ENCODE assay signal across 8 mouse cellular contexts in the genomic region with DNA sequence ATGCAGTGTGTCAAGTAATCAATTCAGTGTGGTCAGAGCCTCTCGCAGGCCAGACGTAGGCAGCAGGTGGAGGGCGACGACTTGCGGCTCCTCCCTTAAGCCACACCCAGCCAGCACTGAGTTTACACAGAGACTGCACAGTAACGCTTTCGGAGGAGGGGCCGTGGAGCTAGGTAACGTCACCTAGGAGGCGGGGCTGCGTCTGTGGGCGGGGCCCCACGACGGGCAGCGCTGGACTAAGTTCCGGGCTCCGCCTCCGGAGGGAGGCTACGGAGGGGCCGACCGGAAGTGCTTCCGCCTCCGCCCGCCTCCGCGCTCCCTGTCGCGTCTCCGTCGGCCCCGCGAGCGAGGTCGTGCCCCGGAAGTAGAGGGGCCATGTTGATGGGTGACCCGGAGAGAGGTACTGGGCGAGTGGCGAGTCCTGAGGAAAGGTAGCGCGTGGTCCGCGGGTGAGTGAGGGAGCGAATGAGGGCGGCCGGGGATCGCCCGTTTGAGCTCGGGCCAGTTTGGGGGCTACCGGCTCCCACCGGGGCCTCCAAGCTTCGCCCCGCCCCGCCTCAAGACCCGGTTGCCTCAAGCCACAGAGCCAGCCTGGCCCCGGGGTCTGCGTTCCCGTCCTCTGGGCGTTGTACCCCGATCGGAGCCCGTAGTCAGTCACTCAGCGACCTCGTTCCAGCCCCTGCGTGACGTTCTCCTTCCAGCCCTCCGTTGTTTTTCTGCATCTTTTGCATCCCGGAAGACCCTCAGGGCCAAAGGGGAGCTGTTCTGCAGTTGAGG. TPM values are rescaled to one million over a fixed set of nuclear protein-coding genes. Genes with fewer than 3 reads are reported as not detected.
DNase-seq lines count a peak whose midpoint lies in the region; ATAC-seq and TF ChIP-seq lines count a peak whose summit lies in the region.

A gene (plus strand): TSS at position 286 of the 777 bp plus-strand sequence.

- peak; percentile 98 for DNase-seq in MEL (ENCODE audit: low read depth, low spot score)
- DNase-seq in cerebellum, adult 2 months, result peak; percentile 98
- DNase-seq in forelimb bud, embryonic 11.5 days (ENCODE audit: low read depth, low spot score), result peak; percentile 99
- peak; percentile 92 for DNase-seq in layer of hippocampus, adult 9-10 months (ENCODE audit: low spot score)
- DNase-seq in ovary, postnatal 10 days (ENCODE audit: low spot score), result peak; percentile 84
- peak; percentile 98 to 99 for DNase-seq in thymus, postnatal 10 days (ENCODE audit: low spot score in 2 of 2)

- TF ChIP-seq POLR2A in MEL (IDR thresholded peaks at IDR 0.05; ENCODE audit: control insufficient read depth in 1 of 2, insufficient read depth in 1 of 2, low read depth in 1 of 2, low read length in 2 of 2, poor library complexity in 1 of 2), result peak in 1 of 2 experiments; percentile 72; a peak in 3 of 4 replicates
- peak; percentile 55 for TF ChIP-seq POLR2A in cerebellum, adult 2 months (IDR thresholded peaks at IDR 0.05; ENCODE audit: borderline replicate concordance, insufficient read depth, low read length)

- H3K36me3 ChIP-seq in MEL (ENCODE audit: control insufficient read depth in 1 of 2, insufficient read depth in 2 of 2, low read length in 2 of 2), result peaks cover 13 to 16% of the 10 kb centered on the region in 2 experiments
- H3K36me3 ChIP-seq in lung, embryonic 16.5 days (ENCODE audit: control insufficient read depth, insufficient read depth, low read length), result peaks cover 24% of the 10 kb centered on the region

- peaks cover 16% of the 10 kb centered on the region for H3K79me2 ChIP-seq in MEL (ENCODE audit: control insufficient read depth, insufficient read depth, low read length, poor library complexity)

- peak within 1 kb of the TSS; percentile 94 for H3K9ac ChIP-seq in MEL (ENCODE audit: control insufficient read depth, low read depth, low read length, poor library complexity, severe bottlenecking)
- peak within 1 kb of the TSS; percentile 93 for H3K9ac ChIP-seq in lung, embryonic 16.5 days (ENCODE audit: low read length)

- peaks cover 4 to 14% of the 10 kb centered on the region in 2 experiments; a peak in 3 of 4 replicates for H3K4me1 ChIP-seq in MEL (ENCODE audit: control insufficient read depth in 1 of 2, insufficient read depth in 2 of 2, low read length in 2 of 2)
- H3K4me1 ChIP-seq in cerebellum, adult 2 months (ENCODE audit: control insufficient read depth, insufficient read depth, low read length), result peaks cover 4% of the 10 kb centered on the region; the same call in 1 of the 2 replicates
- peaks cover 12% of the 10 kb centered on the region for H3K4me1 ChIP-seq in lung, embryonic 16.5 days (replicated peaks; ENCODE audit: control insufficient read depth, insufficient read depth, low read length)

- under 1% methylated on average over 66 of the region's 67 CpGs for WGBS in cerebellum, adult 2 months
- WGBS in lung, embryonic 16.5 days, result under 1% methylated on average over 57 of the region's 67 CpGs

- no peak for TF ChIP-seq CTCF in MEL (IDR thresholded peaks at IDR 0.05 in 2 of 3, conservative IDR thresholded peaks at IDR 0.05 in 1 of 3; ENCODE audit: control insufficient read depth in 1 of 3, insufficient read depth in 1 of 3, low read depth in 2 of 3, low read length in 3 of 3, poor library complexity in 1 of 3, severe bottlenecking in 1 of 3)
- TF ChIP-seq CTCF in cerebellum, adult 2 months (IDR thresholded peaks at IDR 0.05; ENCODE audit: borderline replicate concordance, insufficient read depth, low read depth, low read length), result no peak

- peak within 1 kb of the TSS; percentile 95 to 100 for H3K4me3 ChIP-seq in MEL (ENCODE audit: control insufficient read depth in 1 of 2, insufficient read depth in 1 of 2, low read depth in 2 of 2, low read length in 2 of 2)
- peak within 1 kb of the TSS; percentile 96 for H3K4me3 ChIP-seq in cerebellum, adult 2 months (replicated peaks; ENCODE audit: insufficient read depth, low read depth, low read length)
- H3K4me3 ChIP-seq in lung, embryonic 16.5 days (ENCODE audit: low read length), result peak within 1 kb of the TSS; percentile 95

- no peak for TF ChIP-seq RAD21 in MEL (IDR thresholded peaks at IDR 0.05; ENCODE audit: low read depth, low read length)

- ATAC-seq in hematopoietic stem cell, adult 5-6 weeks (replicated peaks in 1 of 2; ENCODE audit: insufficient read depth in 1 of 2, low FRiP score in 2 of 2, low TSS enrichment in 1 of 2, low read depth in 1 of 2, poor library complexity in 2 of 2, severe bottlenecking in 2 of 2), result peak; percentile 99
- ATAC-seq in lung, embryonic 16.5 days (ENCODE audit: low read depth), result peak; percentile 99

- peak in 1 of 2 experiments; percentile 30; a peak in 1 of 4 replicates for TF ChIP-seq EP300 in MEL (IDR thresholded peaks at IDR 0.05; ENCODE audit: low read depth in 1 of 2, low read length in 2 of 2)

- H3K27ac ChIP-seq in MEL (ENCODE audit: control insufficient read depth, low read depth, low read length), result peak within 1 kb of the TSS; percentile 54
- peak within 1 kb of the TSS; percentile 64 for H3K27ac ChIP-seq in cerebellum, adult 2 months (ENCODE audit: insufficient read depth, low read length)
- peak within 1 kb of the TSS; percentile 84 for H3K27ac ChIP-seq in lung, embryonic 16.5 days (ENCODE audit: low read length)

- H3K27me3 ChIP-seq in MEL (ENCODE audit: control insufficient read depth in 1 of 2, insufficient read depth in 2 of 2, low read length in 2 of 2), result no peaks in the 10 kb centered on the region
- no peaks in the 10 kb centered on the region for H3K27me3 ChIP-seq in cerebellum, adult 2 months (ENCODE audit: control insufficient read depth, insufficient read depth, low read length)
- H3K27me3 ChIP-seq in lung, embryonic 16.5 days (ENCODE audit: control insufficient read depth, insufficient read depth, low read depth, low read length), result no peaks in the 10 kb centered on the region

- H3K4me2 ChIP-seq in lung, embryonic 16.5 days (ENCODE audit: low read depth, low read length), result peak within 1 kb of the TSS; percentile 90

- H3K9me3 ChIP-seq in MEL (replicated peaks; ENCODE audit: insufficient read depth, low read length), result no peaks in the 10 kb centered on the region
- no peaks in the 10 kb centered on the region for H3K9me3 ChIP-seq in lung, embryonic 16.5 days (ENCODE audit: control insufficient read depth, low read length)

TF ChIP-seq in MEL, 35 proteins besides CTCF, POLR2A, EP300 and RAD21 (continues in another document):
- TF ChIP-seq USF1 (IDR thresholded peaks at IDR 0.05; ENCODE audit: low read depth, low read length) (0 out of 2 replicates have a peak, but pooled peaks have one; percentile 7), JUND (IDR thresholded peaks at IDR 0.05; ENCODE audit: low read depth, low read length) (no peak), ELF1 (IDR thresholded peaks at IDR 0.05; ENCODE audit: low read depth, low read length) (peak; percentile 93), POLR2AphosphoS5 (IDR thresholded peaks at IDR 0.05; ENCODE audit: borderline replicate concordance, low read depth, low read length) (no peak), NRF1 (IDR thresholded peaks at IDR 0.05; ENCODE audit: insufficient read depth, low read depth, low read length, poor library complexity, severe bottlenecking) (0 out of 2 replicates have a peak, but pooled peaks have one; percentile 26), ZMIZ1 (IDR thresholded peaks at IDR 0.05; ENCODE audit: low read depth, low read length) (peak; percentile 50; the same call in 1 of the 2 replicates), USF2 (IDR thresholded peaks at IDR 0.05; ENCODE audit: borderline replicate concordance in 1 of 2, insufficient read depth in 1 of 2, low read depth in 1 of 2, low read length in 2 of 2) (no peak), CHD1 (IDR thresholded peaks at IDR 0.05; ENCODE audit: low read depth, low read length) (no peak), TCF12 (IDR thresholded peaks at IDR 0.05; ENCODE audit: low read depth, low read length) (peak; percentile 42; the same call in 1 of the 2 replicates), BHLHE40 (IDR thresholded peaks at IDR 0.05; ENCODE audit: borderline replicate concordance, low read depth, low read length) (no peak), SMC3 (IDR thresholded peaks at IDR 0.05; ENCODE audit: low read depth, low read length) (no peak), MXI1 (IDR thresholded peaks at IDR 0.05; ENCODE audit: low read depth, low read length) (no peak; the same call in 1 of the 2 replicates), ZKSCAN1 (IDR thresholded peaks at IDR 0.05; ENCODE audit: low read depth, low read length) (no peak), GABPA (IDR thresholded peaks at IDR 0.05; ENCODE audit: low read depth, low read length) (no peak), RCOR1 (IDR thresholded peaks at IDR 0.05; ENCODE audit: low read depth, low read length) (no peak), KAT2A (conservative IDR thresholded peaks at IDR 0.05; ENCODE audit: low read depth, low read length) (peak; percentile 72; the same call in 1 of the 2 replicates), E2F4 (IDR thresholded peaks at IDR 0.05; ENCODE audit: borderline replicate concordance, low read depth, low read length) (no peak), ETS1 (IDR thresholded peaks at IDR 0.05; ENCODE audit: low read depth, low read length) (0 out of 2 replicates have a peak, but pooled peaks have one; percentile 30), GATA1 (IDR thresholded peaks at IDR 0.05; ENCODE audit: low read depth, low read length) (no peak), MAZ (IDR thresholded peaks at IDR 0.05; ENCODE audit: low read depth, low read length) (no peak), UBTF (IDR thresholded peaks at IDR 0.05; ENCODE audit: borderline replicate concordance, insufficient read depth, low read depth, low read length) (no peak), TAL1 (IDR thresholded peaks at IDR 0.05; ENCODE audit: low read length) (no peak), NELFE (IDR thresholded peaks at IDR 0.05; ENCODE audit: low read depth, low read length) (peak; percentile 43; the same call in 1 of the 2 replicates), TBP (IDR thresholded peaks at IDR 0.05; ENCODE audit: low read depth, low read length) (peak; percentile 49; the same call in 1 of the 2 replicates), MYC (IDR thresholded peaks at IDR 0.05; ENCODE audit: low read depth, low read length) (peak; percentile 27), HCFC1 (IDR thresholded peaks at IDR 0.05; ENCODE audit: low read depth, low read length) (peak; percentile 92), MAX (IDR thresholded peaks at IDR 0.05; ENCODE audit: low read length) (peak; percentile 28; the same call in 1 of the 2 replicates)

RNA-seq across cellular contexts. Expression of the gene that starts here (rescaled TPM):
- 35.4 and 41.5 TPM in 2 replicates for total RNA-seq in MEL (2012; rRNA removed)
- polyA plus RNA-seq in MEL (2012; ENCODE audit: insufficient read depth in 1 of 2, insufficient read length in 2 of 2, low read depth in 1 of 2, low replicate concordance in 2 of 2, missing spikeins in 1 of 2), result 10 to 100 TPM in 1 of 2 experiments, not detected in 1; 34.6 TPM
- 18.4 and 19.6 TPM in 2 replicates for polyA plus RNA-seq in cerebellum, adult 2 months (2012; rRNA removed)
- total RNA-seq in hematopoietic stem cell, adult 5-6 weeks (2017), result 25.9 and 28.0 TPM in 2 replicates
- 26.7 and 28.4 TPM in 2 replicates for polyA plus RNA-seq in lung, embryonic 16.5 days (2015; fragmentation: Nextera tagmentation; extraction: Ambion mirVana)

Comparison
In these comparisons a context has a peak if more than half of its experiments do, and no peak if none do; other contexts are left out.
1. Peak in every context shown above with its lines: DNase-seq, ATAC-seq, H3K4me3 ChIP-seq and H3K27ac ChIP-seq.